Mouse (Mus musculus): ENCODE data around the gene Ccdc51. TPM values are rescaled to one million over a fixed set of nuclear protein-coding genes. Genes with fewer than 3 reads are reported as not detected.

Ccdc51 gene
- total and polyA plus RNA-seq, 3 experiments = 15.1 to 28.4 TPM; not detected in 1

DNA sequence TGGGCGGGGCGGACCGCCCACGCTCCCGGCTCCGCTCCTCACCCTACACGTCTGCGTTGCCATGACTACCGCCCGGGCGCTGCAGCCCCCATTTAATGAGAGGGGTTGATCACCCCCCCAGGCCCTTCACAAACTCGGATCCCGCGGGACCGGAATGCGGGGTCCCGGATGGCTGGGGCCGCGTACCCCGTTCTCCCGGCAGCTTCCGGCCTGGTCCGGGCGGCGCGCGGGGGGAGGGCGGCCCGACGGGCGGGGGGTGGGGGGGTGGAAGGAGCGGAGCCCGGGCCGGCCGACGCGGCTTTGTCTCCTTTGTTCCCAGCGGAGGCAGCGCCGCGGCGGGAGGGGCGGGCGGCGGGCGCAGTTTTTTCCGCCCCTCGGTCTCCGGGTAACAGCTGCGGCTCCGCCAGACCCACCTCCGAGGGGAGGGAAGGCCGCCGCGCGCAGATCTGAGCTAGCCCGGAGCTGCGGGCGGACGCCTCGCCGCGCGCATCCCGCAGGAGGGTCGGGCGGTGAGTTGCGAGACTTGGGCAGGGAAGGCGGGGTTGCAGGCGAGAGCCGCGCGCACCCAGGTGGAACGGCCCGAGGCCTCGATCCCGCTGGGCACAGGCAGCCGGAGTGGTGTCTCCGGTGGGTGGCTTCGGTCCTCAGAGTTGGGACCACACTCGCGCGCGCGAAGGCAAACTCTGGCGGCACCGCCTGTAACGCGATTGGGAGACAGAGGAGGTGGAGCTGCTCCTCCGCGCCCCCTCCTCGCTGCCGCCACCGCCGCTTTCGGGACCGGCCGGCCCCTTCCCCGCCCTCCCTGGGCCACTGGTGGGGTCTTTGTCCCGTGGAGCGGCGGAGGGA lies 13.1 kb downstream of the Ccdc51 start, which contains the start of gene Plxnb1:
Gene Plxnb1 (plus strand): TSS at position 253 of the 846 bp plus-strand sequence.
- no peaks in the 10 kb centered on the region for H3K36me3 ChIP-seq (ENCODE audit: control insufficient read depth in 1 of 2, insufficient read depth in 2 of 2, low read length in 2 of 2)
- no peak for TF ChIP-seq TBP (IDR thresholded peaks at IDR 0.05; ENCODE audit: low read depth, low read length)
- TF ChIP-seq ELF1 (IDR thresholded peaks at IDR 0.05; ENCODE audit: low read depth, low read length) = no peak
- no peak for TF ChIP-seq SIN3A (IDR thresholded peaks at IDR 0.05; ENCODE audit: low read length)
- TF ChIP-seq RCOR1 (IDR thresholded peaks at IDR 0.05; ENCODE audit: low read depth, low read length) = no peak
- TF ChIP-seq ZNF384 (IDR thresholded peaks at IDR 0.05; ENCODE audit: low read depth, low read length) = no peak
- TF ChIP-seq ZC3H11A (IDR thresholded peaks at IDR 0.05; ENCODE audit: low read depth, low read length) = no peak
- no peak for TF ChIP-seq ZMIZ1 (IDR thresholded peaks at IDR 0.05; ENCODE audit: low read depth, low read length)
- TF ChIP-seq CHD1 (IDR thresholded peaks at IDR 0.05; ENCODE audit: low read depth, low read length) = no peak
- no peak for TF ChIP-seq JUND (IDR thresholded peaks at IDR 0.05; ENCODE audit: low read depth, low read length)
- no peak for TF ChIP-seq BHLHE40 (IDR thresholded peaks at IDR 0.05; ENCODE audit: borderline replicate concordance, low read depth, low read length)
- no peak for TF ChIP-seq NELFE (IDR thresholded peaks at IDR 0.05; ENCODE audit: low read depth, low read length)
- no peak for TF ChIP-seq MXI1 (IDR thresholded peaks at IDR 0.05; ENCODE audit: low read depth, low read length)
- TF ChIP-seq KAT2A (conservative IDR thresholded peaks at IDR 0.05; ENCODE audit: low read depth, low read length) = no peak
- TF ChIP-seq GABPA (IDR thresholded peaks at IDR 0.05; ENCODE audit: low read depth, low read length) = no peak
- H3K9ac ChIP-seq (ENCODE audit: control insufficient read depth, low read depth, low read length, poor library complexity, severe bottlenecking) = no peak within 1 kb of the TSS
- no peaks in the 10 kb centered on the region for H3K9me3 ChIP-seq (replicated peaks; ENCODE audit: insufficient read depth, low read length)
- H3K4me1 ChIP-seq (ENCODE audit: control insufficient read depth in 1 of 2, insufficient read depth in 2 of 2, low read length in 2 of 2) = no peaks in the 10 kb centered on the region
- no peak for DNase-seq (ENCODE audit: low read depth, low spot score)
- no peak within 1 kb of the TSS for H3K27ac ChIP-seq (ENCODE audit: control insufficient read depth, low read depth, low read length)
- H3K27me3 ChIP-seq (ENCODE audit: control insufficient read depth in 1 of 2, insufficient read depth in 2 of 2, low read length in 2 of 2) = no peaks in the 10 kb centered on the region
- no peaks in the 10 kb centered on the region for H3K79me2 ChIP-seq (ENCODE audit: control insufficient read depth, insufficient read depth, low read length, poor library complexity)
- no peak within 1 kb of the TSS for H3K4me3 ChIP-seq (ENCODE audit: control insufficient read depth in 1 of 2, insufficient read depth in 1 of 2, low read depth in 2 of 2, low read length in 2 of 2)

- no peak overlapping the region for H3K4me3 ChIP-seq (ENCODE audit: control insufficient read depth in 1 of 2, insufficient read depth in 1 of 2, low read depth in 2 of 2, low read length in 2 of 2)
- H3K27me3 ChIP-seq (ENCODE audit: control insufficient read depth in 1 of 2, insufficient read depth in 2 of 2, low read length in 2 of 2) = no peaks in the 10 kb centered on the region
- no peak overlapping the region for H3K27ac ChIP-seq (ENCODE audit: control insufficient read depth, low read depth, low read length)
- H3K9me3 ChIP-seq (replicated peaks; ENCODE audit: insufficient read depth, low read length) = no peaks in the 10 kb centered on the region
- no peak overlapping the region for H3K9ac ChIP-seq (ENCODE audit: control insufficient read depth, low read depth, low read length, poor library complexity, severe bottlenecking)
- TF ChIP-seq SIN3A (IDR thresholded peaks at IDR 0.05; ENCODE audit: low read length) = no peak
- TF ChIP-seq RAD21 (IDR thresholded peaks at IDR 0.05; ENCODE audit: low read depth, low read length) = no peak
- TF ChIP-seq ELF1 (IDR thresholded peaks at IDR 0.05; ENCODE audit: low read depth, low read length) = no peak
- TF ChIP-seq KAT2A (conservative IDR thresholded peaks at IDR 0.05; ENCODE audit: low read depth, low read length) = no peak
- no peak for TF ChIP-seq SMC3 (IDR thresholded peaks at IDR 0.05; ENCODE audit: low read depth, low read length)
- TF ChIP-seq BHLHE40 (IDR thresholded peaks at IDR 0.05; ENCODE audit: borderline replicate concordance, low read depth, low read length) = no peak
- TF ChIP-seq ZNF384 (IDR thresholded peaks at IDR 0.05; ENCODE audit: low read depth, low read length) = no peak
- no peak for TF ChIP-seq UBTF (IDR thresholded peaks at IDR 0.05; ENCODE audit: borderline replicate concordance, insufficient read depth, low read depth, low read length)
- TF ChIP-seq CHD1 (IDR thresholded peaks at IDR 0.05; ENCODE audit: low read depth, low read length) = no peak
- no peak for TF ChIP-seq MXI1 (IDR thresholded peaks at IDR 0.05; ENCODE audit: low read depth, low read length)
- no peak for TF ChIP-seq TCF12 (IDR thresholded peaks at IDR 0.05; ENCODE audit: low read depth, low read length)
- TF ChIP-seq MEF2A (IDR thresholded peaks at IDR 0.05; ENCODE audit: extremely low read depth, insufficient replicate concordance, low read depth, low read length, poor library complexity, severe bottlenecking) = no peak
- TF ChIP-seq ZMIZ1 (IDR thresholded peaks at IDR 0.05; ENCODE audit: low read depth, low read length) = no peak
- no peaks in the 10 kb centered on the region for H3K79me2 ChIP-seq (ENCODE audit: control insufficient read depth, insufficient read depth, low read length, poor library complexity)
- H3K36me3 ChIP-seq (ENCODE audit: control insufficient read depth in 1 of 2, insufficient read depth in 2 of 2, low read length in 2 of 2) = no peaks in the 10 kb centered on the region
- DNase-seq (ENCODE audit: low read depth, low spot score) = no peak
- H3K4me1 ChIP-seq (ENCODE audit: control insufficient read depth in 1 of 2, insufficient read depth in 2 of 2, low read length in 2 of 2) = no peaks in the 10 kb centered on the region
These were observed 14.0 kb downstream of the Ccdc51 start for GRCm38 (mm10) chr9:109096251-109096661.

Measured in MEL (cell line).